Mouse (Mus musculus) brain, adult 2 months (tissue): ENCODE data around the gene BC030867.
A peak's percentile ranks its signal among the peaks of the same experiment; 100 is the strongest.

ENCODE experiments used
- DNase-seq: peaks from one replicate; pipeline ENCODE4 v3.0.0; 2011; ENCODE audit warnings: low read depth, low spot score

BC030867 gene

DNA sequence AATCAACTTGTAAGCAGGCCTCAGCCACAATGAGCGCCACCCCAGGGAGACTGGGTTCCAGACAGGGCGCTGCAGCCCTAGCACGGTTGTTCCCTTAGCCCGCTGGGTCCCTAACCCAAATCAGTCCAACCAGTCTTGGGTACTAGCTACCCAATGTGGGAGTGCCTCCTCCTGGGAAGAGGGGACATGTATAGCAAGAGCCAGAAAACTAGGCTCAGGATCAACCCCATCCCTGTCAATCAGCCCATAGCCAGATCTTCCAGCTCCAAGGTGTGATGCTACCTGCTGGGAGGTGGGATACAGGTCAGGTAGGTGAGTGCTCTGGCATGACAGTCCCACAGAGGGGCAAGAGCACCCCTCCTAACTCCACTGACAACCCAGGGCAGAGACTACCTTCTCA is 41.5 kb downstream of the BC030867 start:
- no peak for DNase-seq

DNA sequence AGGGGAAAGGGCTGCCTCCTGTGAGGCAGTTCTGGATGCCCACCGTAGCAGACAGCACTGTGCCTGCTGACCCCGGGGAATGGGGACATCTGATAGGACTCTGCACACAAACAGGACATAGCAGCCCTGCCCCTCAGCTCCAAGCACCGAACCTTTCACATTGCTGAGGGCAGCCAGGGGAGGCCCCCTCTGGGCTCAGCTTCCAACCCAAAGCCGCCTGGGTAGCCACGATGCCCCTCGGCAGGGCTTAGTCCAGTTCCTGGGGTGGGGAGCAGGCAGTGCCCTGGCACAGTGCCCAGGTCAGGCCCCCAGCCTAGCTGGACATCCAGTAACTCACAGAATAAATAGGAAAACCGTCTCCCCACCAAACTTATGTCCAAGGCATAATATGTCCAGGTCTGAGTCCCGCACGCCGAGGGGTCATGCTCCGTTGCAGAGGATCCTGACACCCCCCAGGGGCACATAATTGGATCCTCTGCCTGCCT is 42.4 kb downstream of the BC030867 start:
- DNase-seq, result no peak

DNA sequence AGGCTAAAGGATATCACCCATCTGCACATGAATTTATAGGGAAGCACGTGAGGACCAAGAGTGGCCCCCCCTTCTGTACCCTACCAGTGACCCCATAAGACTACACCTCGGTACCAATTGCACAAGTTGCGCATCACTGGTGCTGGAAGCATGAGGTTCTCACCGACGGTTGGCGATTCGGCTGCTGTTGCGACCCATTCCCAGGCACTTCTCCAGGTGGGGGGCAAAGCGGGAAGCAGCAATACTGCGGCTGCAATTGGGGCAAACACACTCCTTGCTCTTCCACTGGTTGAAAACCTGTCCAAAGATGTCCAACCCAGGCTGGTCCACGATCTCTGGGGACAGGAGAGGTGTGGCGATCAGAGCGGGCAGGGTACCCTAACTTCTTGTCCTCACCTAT is 45.3 kb downstream of the BC030867 start:
- DNase-seq, result no peak

GRCm38 (mm10) chr11:102294416-102294815 is 45.7 kb downstream of the BC030867 start:
- no peak for DNase-seq

GRCm38 (mm10) chr11:102294887-102295597 is 46.4 kb downstream of the BC030867 start:
- DNase-seq, result peak; percentile 82

DNA sequence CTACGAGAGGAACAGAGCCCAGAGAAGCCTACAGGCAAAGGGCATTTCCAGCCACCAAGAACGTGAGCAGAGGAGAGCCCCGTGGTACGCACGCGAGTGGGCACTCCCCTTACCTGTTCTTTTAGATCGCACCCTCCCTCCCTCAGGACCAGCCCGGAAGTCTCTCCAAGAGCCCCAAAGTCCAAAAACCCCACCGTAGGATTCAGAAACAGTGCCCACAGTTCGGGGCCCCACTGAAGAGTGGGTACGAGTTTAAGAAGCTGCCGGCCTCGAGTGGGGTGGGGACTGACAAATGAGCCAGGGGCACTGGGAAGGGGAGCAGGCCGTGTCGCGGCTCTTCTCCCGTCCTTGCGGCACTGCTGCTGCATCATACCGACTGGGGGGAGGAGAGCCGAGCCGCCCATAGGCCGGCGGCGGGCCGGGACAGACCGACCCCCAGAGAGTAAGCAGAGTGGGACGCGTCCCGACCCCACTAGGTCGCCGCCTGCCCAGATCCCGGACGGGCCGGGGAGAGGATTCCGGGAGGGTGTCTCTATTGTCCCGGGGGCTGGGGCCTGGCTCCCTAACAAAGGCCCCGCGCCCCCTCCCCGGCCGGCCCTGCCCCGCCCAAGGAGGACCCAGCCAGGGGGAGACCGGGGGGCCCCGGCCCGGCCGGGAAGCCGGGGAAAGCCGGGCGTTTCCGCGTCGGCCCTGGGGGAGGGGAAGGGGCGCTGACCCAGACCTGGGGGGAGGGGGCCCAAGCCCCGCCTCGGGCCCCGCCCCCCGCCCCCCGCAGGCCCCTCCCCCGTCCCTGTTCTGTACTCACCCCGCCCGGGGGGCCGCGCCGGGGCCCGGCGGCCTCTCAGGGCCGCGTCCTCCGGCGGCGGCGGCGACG is 47.2 kb downstream of the BC030867 start:
- peak; percentile 26 for DNase-seq

DNA sequence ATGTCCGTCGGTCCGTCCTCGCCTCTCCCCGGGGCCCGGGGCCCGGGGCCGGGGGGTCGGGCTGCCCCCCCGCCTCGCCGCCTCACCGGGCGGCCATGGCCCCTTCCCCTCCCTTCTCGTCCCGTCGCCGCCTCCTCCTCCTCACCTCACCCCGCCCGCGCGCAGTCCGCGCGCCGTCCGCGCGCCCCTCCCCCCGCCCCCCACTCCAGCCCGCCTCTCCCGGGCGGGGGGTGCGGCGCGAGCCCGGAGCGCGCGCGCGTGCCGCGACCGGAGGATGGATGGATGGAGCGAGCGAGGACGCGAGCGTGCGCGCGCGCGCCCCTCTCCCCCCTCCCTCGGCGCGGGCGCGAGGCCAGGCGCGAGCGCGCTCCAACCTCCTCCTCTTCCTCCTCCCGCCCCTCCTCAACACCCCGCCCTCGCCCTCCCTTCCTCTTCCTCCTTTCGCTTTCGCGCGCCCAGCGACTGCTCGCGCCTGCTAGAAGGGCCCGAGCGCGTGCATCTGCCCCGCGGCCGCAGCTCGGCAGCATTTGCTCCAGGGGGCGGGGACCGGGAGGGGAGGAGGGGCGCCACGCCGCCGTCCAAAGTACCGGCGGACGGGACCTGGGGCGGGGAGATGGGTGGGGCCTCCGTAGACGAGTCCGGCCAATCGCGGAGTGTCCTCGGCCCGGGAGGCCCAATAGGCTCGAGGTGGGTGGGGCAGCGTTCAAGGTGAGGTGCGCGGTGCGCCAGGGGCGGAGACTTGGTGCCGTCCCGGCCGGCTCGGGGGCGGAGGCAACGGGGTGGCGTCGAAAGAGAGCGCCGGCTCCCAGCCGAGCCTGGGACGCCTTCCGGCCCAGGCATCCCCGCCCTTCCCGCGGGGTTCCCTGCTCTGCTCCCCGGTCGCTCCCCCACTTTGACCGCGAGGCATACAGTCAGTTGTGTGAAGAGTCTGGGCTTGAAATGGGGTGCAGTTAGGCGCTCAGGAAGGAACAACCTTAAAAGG is 48.1 kb downstream of the BC030867 start, which contains the start of gene Atxn7l3:
Atxn7l3 (minus strand) TSS at position 141 of the 982 bp plus-strand sequence.
- DNase-seq, result peak; percentile 100

GRCm38 (mm10) chr11:102297577-102298556 is 49.2 kb downstream of the BC030867 start:
- DNase-seq, result peak; percentile 59

GRCm38 (mm10) chr11:102299839-102300238 is 51.2 kb downstream of the BC030867 start:
- peak; percentile 71 for DNase-seq

DNA sequence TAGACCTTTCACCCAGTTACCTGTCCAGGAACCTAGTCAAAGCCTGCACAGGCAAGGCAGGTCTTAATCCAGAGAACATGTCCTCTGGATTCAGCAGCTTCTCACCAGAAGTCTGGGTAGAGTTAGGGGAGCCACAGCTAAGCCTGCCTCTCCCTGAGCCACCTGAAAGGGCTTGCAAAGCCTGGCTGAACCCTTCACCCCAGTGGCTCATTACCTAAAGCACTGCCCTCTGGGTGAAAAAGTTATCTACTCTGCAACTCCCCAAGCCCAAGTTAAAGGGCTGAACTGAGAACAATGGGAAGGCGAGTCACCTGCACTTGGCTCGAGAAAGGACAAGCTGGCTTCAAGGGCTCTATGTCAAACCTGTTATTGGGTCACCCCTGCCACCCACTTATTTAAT is 55.5 kb downstream of the BC030867 start:
- no peak for DNase-seq

DNA sequence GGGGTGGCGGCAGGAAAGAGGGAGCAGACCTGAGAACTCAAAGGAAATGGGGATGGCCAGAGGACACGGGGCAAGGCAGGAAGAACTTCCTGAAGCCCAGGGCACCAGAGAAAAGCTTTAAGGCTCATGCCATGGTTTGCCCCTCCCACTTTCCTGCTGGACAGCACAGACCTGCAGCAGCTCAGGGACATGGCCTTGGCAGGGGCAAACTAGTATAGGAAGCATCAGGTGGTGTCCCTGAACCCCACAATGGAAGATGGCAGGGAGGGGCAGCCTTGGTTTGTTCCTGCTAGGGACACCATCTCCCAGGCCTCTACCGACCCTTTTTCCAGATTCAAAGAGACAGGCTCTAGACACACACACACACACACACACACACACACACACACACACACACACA is 56.7 kb downstream of the BC030867 start:
- DNase-seq, result no peak

- DNase-seq, result no peak
These were observed 59.4 kb downstream of the BC030867 start for GRCm38 (mm10) chr11:102308104-102308503.

DNA sequence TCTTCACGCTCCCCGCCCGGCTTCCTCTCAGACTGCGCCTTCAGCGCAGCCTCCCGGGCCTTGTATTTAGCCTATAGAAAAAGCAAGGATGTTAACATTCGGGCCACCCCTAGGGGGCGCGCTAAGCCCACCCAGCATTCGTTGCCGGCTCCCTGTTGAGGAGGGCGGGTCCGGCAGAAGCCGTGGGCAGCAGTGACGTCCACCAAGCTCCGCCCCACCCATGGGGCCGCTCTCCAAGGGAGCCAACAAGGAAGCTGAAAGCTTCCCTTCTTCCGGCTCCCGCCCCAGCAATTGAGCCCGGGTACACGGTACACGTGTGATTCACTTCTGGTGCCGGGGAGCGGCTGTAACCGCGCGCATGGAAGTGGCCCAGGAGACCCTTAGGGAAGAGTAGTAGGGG is 60.3 kb downstream of the BC030867 start:
- peak; percentile 98 for DNase-seq

DNA sequence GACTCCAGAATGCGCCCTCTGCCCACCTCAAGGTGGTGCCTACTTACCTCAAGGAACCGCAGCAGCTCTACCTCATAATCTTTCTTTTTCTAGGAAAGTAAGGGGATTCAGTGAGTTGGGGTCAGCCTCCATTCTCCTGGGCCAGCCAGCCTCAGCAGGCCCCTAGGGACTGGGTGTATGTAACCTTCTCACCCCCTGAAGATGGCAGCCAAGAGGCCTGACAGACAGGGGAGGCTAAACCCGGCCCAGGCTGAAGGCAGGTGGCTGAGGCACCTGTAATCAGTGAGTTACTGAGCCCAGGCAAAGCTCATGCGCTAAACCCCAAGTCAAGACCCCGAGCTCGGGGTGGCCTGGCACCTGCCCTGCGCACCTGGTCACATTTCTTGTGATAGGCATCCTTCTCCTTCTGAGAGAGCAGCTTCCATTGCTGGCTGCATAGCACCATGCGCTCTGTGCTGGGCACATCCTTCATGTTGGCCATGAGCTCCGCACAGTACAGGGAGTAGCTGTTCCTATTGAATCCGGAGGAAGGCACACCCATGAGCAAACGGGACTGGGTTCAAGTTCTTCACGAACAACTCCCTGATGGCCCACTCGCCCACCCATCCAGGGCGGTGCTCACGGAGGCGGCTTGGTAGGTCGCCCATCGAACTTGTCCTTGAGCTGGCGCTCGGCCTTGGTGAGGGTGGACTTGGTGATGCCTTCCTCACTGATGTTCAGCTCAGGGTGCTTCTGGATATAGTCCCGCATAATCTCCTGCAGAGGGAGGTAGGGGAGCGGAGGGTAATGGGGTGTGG is 61.3 kb downstream of the BC030867 start:
- DNase-seq, result no peak

- no peak for DNase-seq
These were observed 62.4 kb downstream of the BC030867 start for GRCm38 (mm10) chr11:102310768-102311695.

DNA sequence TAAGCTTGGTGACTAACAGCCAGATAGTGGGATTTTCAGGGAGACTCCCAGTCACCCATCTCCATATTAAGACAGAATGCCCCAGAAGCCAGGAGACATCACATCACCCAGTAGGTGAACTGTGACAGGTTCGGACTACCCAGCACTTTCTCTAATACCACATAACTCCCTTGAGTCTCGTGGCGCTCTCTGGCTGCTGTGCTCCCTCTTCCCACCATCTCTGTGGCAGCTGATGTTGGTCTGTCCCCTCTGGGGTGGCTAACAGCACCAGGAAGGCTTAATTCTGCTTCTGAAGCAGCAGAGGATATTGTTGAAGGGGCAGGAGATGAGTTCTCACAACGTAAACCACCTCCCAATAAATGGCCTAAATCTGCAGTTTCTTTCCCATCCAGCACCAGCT is 63.3 kb downstream of the BC030867 start:
- no peak for DNase-seq

- DNase-seq, result no peak
These were observed 63.9 kb downstream of the BC030867 start for GRCm38 (mm10) chr11:102312586-102312985.

- no peak for DNase-seq
These were observed 65.6 kb downstream of the BC030867 start for GRCm38 (mm10) chr11:102314321-102314720.
